8 mouse cellular contexts compared by ENCODE assay signal in genomic region chr1:64735781-64736680, GRCm38 (mm10). TPM values are rescaled to one million over a fixed set of nuclear protein-coding genes. Genes with fewer than 3 reads are reported as not detected.
DNase-seq lines count a peak whose midpoint lies in the region; ATAC-seq and TF ChIP-seq lines count a peak whose summit lies in the region.

No protein-coding gene starts in this region.

- TF ChIP-seq CTCF in bone marrow, adult 2 months (IDR thresholded peaks at IDR 0.05; ENCODE audit: control insufficient read depth, insufficient read depth, low read length), result no peak
- TF ChIP-seq CTCF in embryonic fibroblast, embryonic 13.5 days (IDR thresholded peaks at IDR 0.05; ENCODE audit: borderline replicate concordance, insufficient read depth, low read length), result peak; percentile 38; the same call in 1 of the 2 replicates

- H3K79me2 ChIP-seq in macrophage (ENCODE audit: inconsistent target), result peaks cover 5% of the 10 kb centered on the region; the same call in 1 of the 2 replicates

- WGBS in bone marrow, adult 2 months, result 12% methylated on average over 75 of the region's 75 CpGs
- WGBS in heart, embryonic 16.5 days, result 7% methylated on average over 75 of the region's 75 CpGs
- WGBS in macrophage (ENCODE audit: missing documents), result 15% methylated on average over 74 of the region's 75 CpGs

- no peak for ATAC-seq in heart, embryonic 16.5 days (replicated peaks; ENCODE audit: extremely low read depth, insufficient read depth, low FRiP score)

- H3K4me1 ChIP-seq in ES-E14 (ENCODE audit: control insufficient read depth in 2 of 2, insufficient read depth in 2 of 2, low read length in 2 of 2, poor library complexity in 1 of 2), result peaks cover 7 to 8% of the 10 kb centered on the region in 2 experiments; a peak in 3 of 4 replicates
- H3K4me1 ChIP-seq in bone marrow, adult 2 months (ENCODE audit: control insufficient read depth, insufficient read depth, low read length), result peaks cover 5% of the 10 kb centered on the region
- H3K4me1 ChIP-seq in embryonic fibroblast, embryonic 13.5 days (ENCODE audit: control insufficient read depth, insufficient read depth, low read length), result 0 out of 2 replicates have a peak, but pooled peaks cover 10% of the 10 kb centered on the region
- peaks cover 42% of the 10 kb centered on the region for H3K4me1 ChIP-seq in heart, embryonic 16.5 days (ENCODE audit: control insufficient read depth, insufficient read depth, low read length)

- peaks cover 30% of the 10 kb centered on the region for H3K36me3 ChIP-seq in ES-E14 (ENCODE audit: control insufficient read depth, insufficient read depth, low read length, poor library complexity, severe bottlenecking)
- H3K36me3 ChIP-seq in heart, embryonic 16.5 days (ENCODE audit: control insufficient read depth, insufficient read depth), result no peaks in the 10 kb centered on the region
- no peaks in the 10 kb centered on the region for H3K36me3 ChIP-seq in macrophage (ENCODE audit: inconsistent target)

- H3K27me3 ChIP-seq in heart, embryonic 16.5 days (ENCODE audit: control insufficient read depth, insufficient read depth, low read length), result peaks cover 6% of the 10 kb centered on the region

- peak overlapping the region; percentile 93 for H3K9ac ChIP-seq in ES-E14 (ENCODE audit: insufficient read depth, low read depth, low read length, poor library complexity, severe bottlenecking)
- H3K9ac ChIP-seq in heart, embryonic 16.5 days (ENCODE audit: low read length), result peak overlapping the region; percentile 89

- TF ChIP-seq POLR2A in bone marrow, adult 2 months (IDR thresholded peaks at IDR 0.05; ENCODE audit: borderline replicate concordance, control insufficient read depth, low read depth, low read length), result peak; percentile 22; the same call in 1 of the 2 replicates
- no peak for TF ChIP-seq POLR2A in embryonic fibroblast, embryonic 13.5 days (IDR thresholded peaks at IDR 0.05; ENCODE audit: low read depth, low read length)

- in situ Hi-C loops in ES-E14 (cut with MboI; ENCODE audit: low sequenced_read_pairs in 2 of 2, unreplicated experiment in 2 of 2), result no loop called here

- H3K27ac ChIP-seq in ES-E14 (ENCODE audit: insufficient read depth, low read depth, low read length, poor library complexity, severe bottlenecking) (no peak overlapping the region), macrophage (no peak overlapping the region)
- no peak overlapping the region for H3K27ac ChIP-seq in bone marrow, adult 2 months (ENCODE audit: control insufficient read depth, insufficient read depth, low read depth, low read length, poor library complexity)
- peak overlapping the region; percentile 20 for H3K27ac ChIP-seq in embryonic fibroblast, embryonic 13.5 days (ENCODE audit: insufficient read depth, low read length)
- H3K27ac ChIP-seq in heart, embryonic 16.5 days (ENCODE audit: low read length), result peak overlapping the region; percentile 91; the same call in 1 of the 2 replicates

- DNase-seq in ES-E14 (ENCODE audit: low read depth, low spot score), result no peak
- DNase-seq in kidney, postnatal 10 days, result peak; percentile 74
- peak; percentile 34 for DNase-seq in right cerebral cortex, postnatal 25 days
- DNase-seq in adipocyte (ENCODE audit: low spot score), result no peak

- H3K4me3 ChIP-seq in ES-E14 (ENCODE audit: insufficient read depth in 1 of 2, low read depth in 1 of 2, low read length in 2 of 2, poor library complexity in 1 of 2, severe bottlenecking in 1 of 2) (peak overlapping the region; percentile 97 to 98), macrophage (ENCODE audit: inconsistent target) (peak overlapping the region; percentile 63)
- H3K4me3 ChIP-seq in bone marrow, adult 2 months (replicated peaks; ENCODE audit: control insufficient read depth, low read depth, low read length), result peak overlapping the region; percentile 56
- H3K4me3 ChIP-seq in embryonic fibroblast, embryonic 13.5 days (ENCODE audit: insufficient read depth, low read length), result peak overlapping the region; percentile 85
- H3K4me3 ChIP-seq in heart, embryonic 16.5 days (ENCODE audit: low read length), result peak overlapping the region; percentile 88

- H3K9me3 ChIP-seq in ES-E14 (ENCODE audit: control insufficient read depth, insufficient read depth, low read depth, low read length), result no peaks in the 10 kb centered on the region
- no peaks in the 10 kb centered on the region for H3K9me3 ChIP-seq in heart, embryonic 16.5 days (replicated peaks; ENCODE audit: control insufficient read depth, low read length)

- peak overlapping the region; percentile 98 for H3K4me2 ChIP-seq in heart, embryonic 16.5 days (ENCODE audit: low read depth, low read length)

TF ChIP-seq in ES-E14, 5 proteins besides CTCF, POLR2A, EP300 and RAD21:
- TF ChIP-seq ZC3H11A (IDR thresholded peaks at IDR 0.05; ENCODE audit: borderline replicate concordance, low read depth, low read length) (no peak), HCFC1 (IDR thresholded peaks at IDR 0.05; ENCODE audit: borderline replicate concordance, insufficient read depth, low read length) (no peak), ZNF384 (IDR thresholded peaks at IDR 0.05; ENCODE audit: low read depth, low read length) (no peak), CHD2 (IDR thresholded peaks at IDR 0.05; ENCODE audit: low read depth, low read length) (no peak), MAFK (IDR thresholded peaks at IDR 0.05; ENCODE audit: insufficient read depth, low read depth, low read length) (no peak)
TF ChIP-seq in ES-E14: peak in this region for 0.

RNA-seq across cellular contexts. Expression of gene Fzd5, which starts 1.5 kb away (rescaled TPM):
- 84.7 and 142 TPM in 2 replicates for total RNA-seq in ES-E14 (2012; rRNA removed)
- 1.6 and 2.1 TPM in 2 replicates for polyA plus RNA-seq in bone marrow, adult 2 months (2011; ENCODE audit: insufficient read depth, insufficient read length, low replicate concordance, missing spikeins)
- 8.3 and 9.1 TPM in 2 replicates for polyA plus RNA-seq in embryonic fibroblast, embryonic 13.5 days (2011; ENCODE audit: insufficient read length, low read depth, missing spikeins)
- polyA plus RNA-seq in heart, embryonic 16.5 days (2015; fragmentation: Nextera tagmentation; extraction: Ambion mirVana), result 1.8 and 1.9 TPM in 2 replicates
- total RNA-seq in macrophage (2018; cell fraction: chromatin; rRNA removed), result 10 to 100 TPM in 5 of 26 experiments, 1 to 10 TPM in 21; 3.1 to 16.1 (median 5.3) TPM
- total RNA-seq in macrophage (2018; cell fraction: cytosol; rRNA removed), result 10 to 100 TPM in 6 of 26 experiments, 1 to 10 TPM in 20; 3.6 to 20.8 (median 7.0) TPM
- total RNA-seq in macrophage (2018; cell fraction: nucleus; rRNA removed), result 10 to 100 TPM in 20 of 26 experiments, 1 to 10 TPM in 6; 8.1 to 32.1 (median 12.2) TPM
- 2.5 to 4.4 TPM (median 3.1 TPM) in 3 replicates for polyA plus RNA-seq in macrophage (2018)

RNA-seq across cellular contexts. Expression of gene Ccnyl1, which starts 45.8 kb away (rescaled TPM):
- total RNA-seq in ES-E14 (2012; rRNA removed), result 14.6 and 24.9 TPM in 2 replicates
- polyA plus RNA-seq in bone marrow, adult 2 months (2011; ENCODE audit: insufficient read depth, insufficient read length, low replicate concordance, missing spikeins), result 2.8 and 8.6 TPM in 2 replicates
- 67.5 and 92.0 TPM in 2 replicates for polyA plus RNA-seq in embryonic fibroblast, embryonic 13.5 days (2011; ENCODE audit: insufficient read length, low read depth, missing spikeins)
- polyA plus RNA-seq in heart, embryonic 16.5 days (2015; fragmentation: Nextera tagmentation; extraction: Ambion mirVana), result 3.2 and 3.9 TPM in 2 replicates
- 10 to 100 TPM; 24.5 to 85.4 (median 50.8) TPM for total RNA-seq in macrophage (2018; cell fraction: chromatin; rRNA removed)
- total RNA-seq in macrophage (2018; cell fraction: cytosol; rRNA removed), result 10 to 100 TPM in 19 of 26 experiments, 1 to 10 TPM in 7; 7.4 to 27.8 (median 11.9) TPM
- 10 to 100 TPM; 21.8 to 90.2 (median 33.1) TPM for total RNA-seq in macrophage (2018; cell fraction: nucleus; rRNA removed)
- polyA plus RNA-seq in macrophage (2018), result 8.3 to 14.0 TPM (median 12.2 TPM) in 3 replicates

Comparison
In these comparisons a context has a peak if more than half of its experiments do, and no peak if none do; other contexts are left out.
1. DNase-seq: peak in kidney, postnatal 10 days (single experiment) and right cerebral cortex, postnatal 25 days (single experiment); none in ES-E14 (single experiment) and adipocyte (single experiment).
2. H3K27ac ChIP-seq: peak in embryonic fibroblast, embryonic 13.5 days (single experiment) and heart, embryonic 16.5 days (single experiment); none in ES-E14 (single experiment), bone marrow, adult 2 months (single experiment) and macrophage (single experiment).
3. Peak in every context shown above with its lines, with median percentiles within 50 percentile points of each other: H3K4me3 ChIP-seq.